Mouse (Mus musculus): Measurements from ENCODE around the gene Ica1l. TPM values are rescaled to one million over a fixed set of nuclear protein-coding genes. Genes with fewer than 3 reads are reported as not detected.

Gene Ica1l
- total and polyA plus RNA-seq, 2 experiments from 2014 or later: 63.6 to 67.5 TPM

- no peak overlapping the region for H3K9ac ChIP-seq
- H3K4me1 ChIP-seq (ENCODE audit: insufficient read depth): no peaks in the 10 kb centered on the region
- peaks cover 26% of the 10 kb centered on the region for H3K36me3 ChIP-seq (ENCODE audit: insufficient read depth)
- no peaks in the 10 kb centered on the region for H3K9me3 ChIP-seq (ENCODE audit: low read length)
- H3K27ac ChIP-seq (ENCODE audit: low read depth, low read length): no peak overlapping the region
- H3K4me2 ChIP-seq (ENCODE audit: low read depth): no peak overlapping the region
- 91% methylated on average over 4 of the region's 4 CpGs for WGBS
- peak; percentile 23 for DNase-seq
- no peak for ATAC-seq
- no peak overlapping the region for H3K4me3 ChIP-seq (ENCODE audit: low read depth, low read length)
- TF ChIP-seq CTCF (IDR thresholded peaks at IDR 0.05; ENCODE audit: low read depth): peak; percentile 57
- no peaks in the 10 kb centered on the region for H3K27me3 ChIP-seq (ENCODE audit: insufficient read depth, low read length)
These were observed 75.7 kb downstream of the Ica1l start for GRCm38 (mm10) chr1:59967291-59967690.

GRCm38 (mm10) chr1:59966171-59966785, 76.7 kb downstream of the Ica1l start:
- H3K27me3 ChIP-seq (ENCODE audit: insufficient read depth, low read length): no peaks in the 10 kb centered on the region
- H3K27ac ChIP-seq (ENCODE audit: low read depth, low read length): no peak overlapping the region
- no peak for ATAC-seq
- H3K36me3 ChIP-seq (ENCODE audit: insufficient read depth): peaks cover 21% of the 10 kb centered on the region
- no peaks in the 10 kb centered on the region for H3K4me1 ChIP-seq (ENCODE audit: insufficient read depth)
- 84% methylated on average over 6 of the region's 6 CpGs for WGBS
- H3K9me3 ChIP-seq (ENCODE audit: low read length): no peaks in the 10 kb centered on the region
- no peak for DNase-seq
- H3K4me3 ChIP-seq (ENCODE audit: low read depth, low read length): no peak overlapping the region
- no peak overlapping the region for H3K9ac ChIP-seq
- no peak overlapping the region for H3K4me2 ChIP-seq (ENCODE audit: low read depth)
- TF ChIP-seq CTCF (IDR thresholded peaks at IDR 0.05; ENCODE audit: low read depth): no peak

DNA sequence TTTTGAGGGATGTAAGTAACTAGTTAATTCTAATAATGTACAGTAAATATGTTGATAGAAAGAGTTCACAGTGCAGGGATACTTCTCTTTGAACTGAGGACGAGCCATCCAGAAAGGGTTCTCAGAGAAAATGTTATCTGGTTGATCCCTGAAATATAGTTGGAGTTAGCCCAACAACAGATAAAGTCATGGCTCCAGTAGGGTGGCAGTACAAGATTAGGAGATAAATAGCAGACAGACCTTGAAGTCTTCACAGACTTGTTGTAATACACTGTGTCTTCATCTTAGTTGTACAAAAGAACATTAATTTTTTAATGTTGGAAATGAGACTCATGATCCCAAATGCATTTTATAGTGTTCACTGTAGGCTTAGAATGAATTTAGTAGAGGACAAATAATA, 83.0 kb downstream of the Ica1l start:
- Histone ChIP-seq H3K36me3 (ENCODE audit: insufficient read depth) (peaks cover 15% of the 10 kb centered on the region), H3K27me3 (ENCODE audit: insufficient read depth, low read length) (no peaks in the 10 kb centered on the region), H3K4me2 (ENCODE audit: low read depth) (no peak overlapping the region), H3K9me3 (ENCODE audit: low read length) (no peaks in the 10 kb centered on the region), H3K4me3 (ENCODE audit: low read depth, low read length) (no peak overlapping the region), H3K4me1 (ENCODE audit: insufficient read depth) (no peaks in the 10 kb centered on the region), H3K27ac (ENCODE audit: low read depth, low read length) (no peak overlapping the region), H3K9ac (no peak overlapping the region)
- DNase-seq (no peak), ATAC-seq (no peak)
- 93% methylated on average over 1 of the region's 1 CpGs for WGBS
- no peak for TF ChIP-seq CTCF (IDR thresholded peaks at IDR 0.05; ENCODE audit: low read depth)

DNA sequence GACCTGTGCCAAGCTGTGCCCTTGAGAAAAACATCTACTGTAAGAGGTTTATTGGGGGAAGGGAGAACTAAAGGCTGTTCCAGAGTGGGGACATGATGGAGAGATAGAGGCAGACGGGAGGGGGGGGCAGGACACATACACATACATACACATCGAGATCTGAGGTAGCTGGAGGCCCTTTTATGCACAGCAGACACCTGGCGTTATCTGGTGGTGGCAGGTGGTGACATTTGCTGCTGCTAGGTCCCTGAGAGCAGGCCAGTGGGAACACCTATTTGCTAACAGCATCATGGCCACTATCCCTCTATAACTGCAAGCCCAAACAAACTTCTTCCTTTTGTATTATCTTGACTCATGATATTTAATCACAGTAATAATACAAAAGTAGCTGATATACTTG, 85.8 kb downstream of the Ica1l start:
- H3K27me3 ChIP-seq (ENCODE audit: insufficient read depth, low read length): no peaks in the 10 kb centered on the region

GRCm38 (mm10) chr1:59947509-59947908, 95.5 kb downstream of the Ica1l start:
- ATAC-seq (no peak), DNase-seq (no peak)
- 97% methylated on average over 4 of the region's 4 CpGs for WGBS

More for the DNA sequence above, 85.8 kb downstream of the Ica1l start:
- Histone ChIP-seq H3K4me3 (ENCODE audit: low read depth, low read length) (no peak overlapping the region), H3K9ac (no peak overlapping the region), H3K4me2 (ENCODE audit: low read depth) (no peak overlapping the region), H3K36me3 (ENCODE audit: insufficient read depth) (peaks cover 11% of the 10 kb centered on the region), H3K9me3 (ENCODE audit: low read length) (no peaks in the 10 kb centered on the region), H3K27ac (ENCODE audit: low read depth, low read length) (no peak overlapping the region), H3K4me1 (ENCODE audit: insufficient read depth) (no peaks in the 10 kb centered on the region)
- WGBS: 83% methylated on average over 3 of the region's 3 CpGs
- no peak for DNase-seq
- no peak for ATAC-seq
- no peak for TF ChIP-seq CTCF (IDR thresholded peaks at IDR 0.05; ENCODE audit: low read depth)

DNA sequence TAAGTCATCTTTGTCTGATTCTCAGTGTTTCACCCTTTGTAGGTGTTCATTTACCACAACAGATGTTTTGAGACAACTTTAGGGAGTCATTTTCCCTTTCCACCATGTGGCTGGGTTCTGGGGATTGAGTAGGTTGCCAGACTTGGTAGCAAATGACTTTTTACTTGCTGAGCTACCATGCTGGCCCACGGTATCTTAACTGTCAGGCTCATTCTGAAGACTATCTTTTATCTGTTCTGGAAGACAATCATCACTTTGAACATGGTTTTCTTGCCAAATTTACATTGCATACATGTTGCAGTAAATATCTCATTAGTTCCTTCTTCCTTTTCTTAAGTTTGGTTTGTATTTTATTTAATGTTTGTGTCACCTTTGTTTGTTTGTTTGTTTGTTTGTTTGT, 97.0 kb downstream of the Ica1l start:
- no peak overlapping the region for H3K9ac ChIP-seq
- H3K4me3 ChIP-seq (ENCODE audit: low read depth, low read length): no peak overlapping the region
- 71% methylated on average over 1 of the region's 1 CpGs for WGBS
- no peaks in the 10 kb centered on the region for H3K27me3 ChIP-seq (ENCODE audit: insufficient read depth, low read length)
- H3K9me3 ChIP-seq (ENCODE audit: low read length): no peaks in the 10 kb centered on the region
- ATAC-seq: no peak
- H3K36me3 ChIP-seq (ENCODE audit: insufficient read depth): peaks cover 8% of the 10 kb centered on the region; the same call in 1 of the 2 replicates
- no peak overlapping the region for H3K27ac ChIP-seq (ENCODE audit: low read depth, low read length)
- DNase-seq: no peak
- H3K4me2 ChIP-seq (ENCODE audit: low read depth): no peak overlapping the region
- 0 out of 2 replicates have a peak, but pooled peaks cover 6% of the 10 kb centered on the region for H3K4me1 ChIP-seq (ENCODE audit: insufficient read depth)
- TF ChIP-seq CTCF (IDR thresholded peaks at IDR 0.05; ENCODE audit: low read depth): no peak

More at GRCm38 (mm10) chr1:59947509-59947908, 95.5 kb downstream of the Ica1l start:
- Histone ChIP-seq H3K4me2 (ENCODE audit: low read depth) (no peak overlapping the region), H3K36me3 (ENCODE audit: insufficient read depth) (peaks cover 8% of the 10 kb centered on the region; the same call in 1 of the 2 replicates), H3K27ac (ENCODE audit: low read depth, low read length) (no peak overlapping the region), H3K4me1 (ENCODE audit: insufficient read depth) (0 out of 2 replicates have a peak, but pooled peaks cover 6% of the 10 kb centered on the region), H3K4me3 (ENCODE audit: low read depth, low read length) (no peak overlapping the region), H3K27me3 (ENCODE audit: insufficient read depth, low read length) (no peaks in the 10 kb centered on the region), H3K9ac (no peak overlapping the region), H3K9me3 (ENCODE audit: low read length) (no peaks in the 10 kb centered on the region)
- no peak for TF ChIP-seq CTCF (IDR thresholded peaks at IDR 0.05; ENCODE audit: low read depth)

GRCm38 (mm10) chr1:59943825-59944224, 99.2 kb downstream of the Ica1l start:
- DNase-seq: no peak

More at GRCm38 (mm10) chr1:59943825-59944224, 99.2 kb downstream of the Ica1l start:
- no peak for TF ChIP-seq CTCF (IDR thresholded peaks at IDR 0.05; ENCODE audit: low read depth)
- Histone ChIP-seq H3K4me2 (ENCODE audit: low read depth) (no peak overlapping the region), H3K9ac (no peak overlapping the region), H3K27me3 (ENCODE audit: insufficient read depth, low read length) (no peaks in the 10 kb centered on the region), H3K27ac (ENCODE audit: low read depth, low read length) (no peak overlapping the region), H3K9me3 (ENCODE audit: low read length) (no peaks in the 10 kb centered on the region), H3K4me3 (ENCODE audit: low read depth, low read length) (no peak overlapping the region), H3K36me3 (ENCODE audit: insufficient read depth) (no peaks in the 10 kb centered on the region), H3K4me1 (ENCODE audit: insufficient read depth) (0 out of 2 replicates have a peak, but pooled peaks cover 6% of the 10 kb centered on the region)
- no peak for ATAC-seq
- WGBS: 52% methylated on average over 5 of the region's 5 CpGs

All from forebrain, postnatal 0 days (tissue).